Mouse (Mus musculus) lung, postnatal 4 days (tissue): ENCODE results near the gene Uhrf2.
A peak's percentile ranks its signal among the peaks of the same experiment; 100 is the strongest.
"Not testable (repeated sequence)": the region's sequence is repeated elsewhere in the genome, so short reads cannot be mapped to it uniquely, and the experiment has no call there.

Experiments used
- DNase-seq, 2 experiments: peaks; one replicate each; pipeline ENCODE4 v3.0.0; 2021

Uhrf2 gene

DNA sequence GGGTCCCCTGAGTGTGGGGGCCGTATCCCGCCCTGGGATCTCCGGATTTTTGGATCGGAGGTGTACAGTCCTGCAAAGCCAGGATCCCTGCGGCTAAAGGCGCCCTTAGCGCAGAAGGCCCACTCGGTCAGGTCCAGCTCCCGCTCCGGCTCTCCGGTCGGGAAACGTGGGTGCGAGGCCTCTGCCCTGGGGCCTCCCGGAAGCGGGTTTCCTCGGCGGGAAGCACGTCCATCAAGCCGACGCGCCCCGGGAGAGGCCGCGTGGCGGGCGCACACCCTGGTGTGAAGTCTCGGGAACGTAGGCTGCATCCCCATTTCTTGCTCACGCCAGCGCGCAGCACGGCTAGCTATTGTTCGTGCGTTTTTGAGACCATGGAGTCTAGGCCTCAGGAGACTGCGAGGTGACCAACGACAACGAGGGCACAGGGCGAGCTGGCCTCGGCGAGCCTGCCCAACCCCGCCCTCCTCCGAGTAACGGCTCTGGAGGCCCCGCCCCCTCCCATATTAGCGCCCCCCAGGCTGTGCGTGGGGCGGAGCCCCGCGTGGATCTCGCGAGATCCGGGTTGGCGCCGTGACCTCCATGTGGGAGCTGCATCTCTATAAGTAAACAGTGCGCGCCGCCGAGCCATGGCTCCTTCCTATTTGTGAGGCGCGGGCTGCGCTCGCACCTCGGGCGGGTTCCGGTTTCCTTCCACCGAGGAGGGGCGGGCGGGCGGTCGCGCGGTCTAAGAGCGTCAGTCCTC, at the start of gene Uhrf2:
Uhrf2 (plus strand) TSS at position 620 of the 742 bp plus-strand sequence.
- peak; percentile 98 for DNase-seq

DNA sequence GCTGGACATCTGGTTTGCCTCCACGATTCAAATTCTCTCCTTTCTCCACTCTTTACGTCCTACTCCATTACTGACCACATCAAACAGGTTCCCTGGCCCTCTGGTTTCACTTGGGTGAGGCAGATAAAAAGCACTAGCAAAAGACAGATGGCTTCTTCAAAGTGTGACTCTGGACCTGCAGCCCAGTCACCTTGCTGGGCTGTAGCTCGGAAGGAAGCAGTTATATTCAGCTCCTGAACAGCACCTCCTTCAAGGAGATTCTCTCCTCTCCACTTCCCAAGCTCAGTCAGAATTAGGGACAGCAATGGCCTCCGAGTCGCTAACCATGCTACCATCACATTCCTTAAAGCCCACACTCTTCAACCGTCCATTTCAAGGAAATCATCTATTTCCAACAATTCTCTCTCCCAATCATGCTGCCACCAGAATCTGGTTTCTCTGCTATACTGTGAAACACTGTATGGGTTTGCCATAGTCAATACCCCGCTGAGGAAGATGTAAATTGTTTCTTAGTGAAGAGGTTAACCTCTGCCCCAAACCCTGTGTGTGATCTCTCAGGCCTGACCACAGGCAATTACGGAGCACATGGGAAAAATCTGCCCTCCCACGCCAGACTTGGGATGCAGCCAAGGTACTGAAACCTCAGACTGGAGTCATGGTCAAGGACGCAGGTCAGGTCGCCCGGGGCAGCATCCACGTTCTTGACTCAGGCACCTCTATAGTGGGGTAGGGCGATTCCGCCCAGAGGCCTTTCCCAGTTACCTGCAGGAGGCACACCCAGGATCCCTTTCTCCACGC, 45.9 kb upstream of the Uhrf2 start:
- no peak for DNase-seq

DNA sequence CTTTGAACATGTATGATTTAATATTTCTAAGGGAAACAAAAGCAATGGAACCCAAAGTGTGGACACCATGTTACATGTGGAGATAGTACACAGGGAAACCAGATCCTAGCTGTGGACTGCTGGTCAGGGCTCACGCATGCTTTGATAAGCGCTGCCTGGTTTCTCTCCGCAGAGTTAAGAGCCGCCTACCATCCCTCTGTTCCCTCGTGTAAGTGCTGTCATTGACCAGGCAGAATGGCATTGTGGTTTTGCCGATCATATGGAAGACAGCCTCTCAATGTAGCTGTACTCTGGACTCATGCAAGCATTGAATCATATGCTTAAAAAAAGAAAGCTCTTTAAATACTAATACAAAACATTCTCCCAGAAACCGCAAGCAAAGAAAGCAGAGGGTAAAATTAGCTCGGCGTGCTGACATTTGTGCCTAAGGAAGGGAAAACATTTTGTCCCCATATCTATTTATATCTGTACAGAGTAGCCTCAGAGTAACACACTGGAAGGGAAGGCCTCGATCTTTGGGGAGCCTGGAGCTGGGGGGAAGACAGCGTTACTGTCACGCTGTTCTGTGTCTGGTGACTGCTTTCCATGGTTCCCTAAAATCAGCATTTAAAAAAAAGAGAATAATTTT, 43.7 kb upstream of the Uhrf2 start:
- no peak for DNase-seq

DNA sequence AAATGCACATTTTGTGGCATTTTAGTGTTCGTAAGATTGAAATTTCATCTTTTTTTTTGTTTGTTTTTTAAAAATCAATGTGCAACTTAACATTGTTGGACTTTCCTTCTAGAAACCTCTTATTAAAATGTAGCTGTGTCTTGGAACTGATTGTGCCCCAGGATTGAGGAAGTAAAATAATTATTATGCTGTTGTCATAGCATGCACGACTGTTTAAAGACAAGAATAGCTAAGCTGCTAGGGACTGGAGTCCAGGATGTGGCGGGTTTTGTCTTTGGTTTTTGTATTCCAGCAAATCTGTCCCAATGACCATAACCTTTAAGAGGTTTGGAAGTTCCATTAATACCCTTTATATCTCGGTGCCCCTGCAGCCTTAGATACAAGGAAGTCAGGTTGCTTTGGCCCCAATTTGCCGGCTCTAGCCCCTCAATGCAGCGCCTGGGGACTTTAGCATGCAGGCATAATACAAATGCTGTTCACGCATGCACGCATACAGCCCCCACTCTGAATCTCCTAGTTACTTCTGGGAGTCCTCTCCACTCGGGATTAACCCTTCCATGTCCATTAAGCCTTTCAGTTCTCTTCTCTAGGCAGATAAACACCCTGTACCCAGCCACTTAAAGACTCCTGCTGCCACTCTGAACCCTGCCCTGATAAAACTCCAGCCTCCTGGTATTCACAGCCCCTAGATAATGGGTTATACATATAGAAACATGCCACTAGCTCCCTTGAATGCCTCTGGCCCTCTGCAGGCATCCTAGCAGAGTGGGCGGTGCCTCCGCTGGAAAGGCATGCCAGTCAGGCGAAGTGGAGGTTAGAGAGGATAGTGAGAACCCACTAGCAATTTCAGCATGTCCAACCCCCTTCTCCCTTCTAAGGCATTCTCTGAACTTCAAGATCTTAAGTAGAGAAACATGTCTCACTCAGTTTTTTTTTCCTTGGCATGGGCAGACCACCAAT, 29.6 kb upstream of the Uhrf2 start:
- no peak for DNase-seq

DNA sequence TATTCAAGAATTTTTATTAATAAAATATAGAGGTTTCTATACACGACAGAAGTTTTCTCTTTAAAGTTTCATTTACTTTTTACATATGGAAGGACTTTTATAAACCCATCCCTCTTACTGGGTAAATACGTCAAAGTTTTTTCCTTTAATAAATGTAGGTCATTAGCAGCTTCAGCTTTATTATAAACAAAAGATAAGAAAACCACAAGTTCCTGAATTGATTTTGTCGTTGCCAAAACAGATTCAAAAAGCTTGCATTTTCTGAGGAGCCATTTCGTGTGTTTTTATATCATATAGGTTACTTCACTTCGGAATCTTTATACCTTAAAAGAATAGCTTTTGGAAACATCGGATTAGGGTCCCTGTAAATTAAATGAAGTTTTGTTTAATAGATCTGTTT, 28.8 kb upstream of the Uhrf2 start:
- DNase-seq, result no peak

DNA sequence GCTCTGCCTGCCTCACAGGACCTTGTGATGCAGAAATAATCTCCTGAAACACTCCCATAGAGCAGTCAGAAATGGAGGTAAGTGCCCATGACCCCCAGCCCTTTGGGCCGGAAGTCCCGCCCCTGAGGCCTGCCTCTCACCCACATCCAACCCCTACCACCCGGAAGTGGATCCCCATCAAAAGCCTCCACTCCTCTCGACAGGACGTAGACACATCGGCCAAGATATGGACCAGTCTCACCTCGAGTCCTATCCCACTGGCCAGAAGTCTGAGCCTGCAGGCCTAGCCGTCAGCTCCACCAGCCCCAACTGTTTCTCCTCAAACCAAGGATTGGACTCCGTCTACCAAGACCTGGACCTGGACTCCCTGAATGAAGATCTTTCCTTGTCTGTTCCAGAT, 26.7 kb upstream of the Uhrf2 start, which contains the start of gene Trpd52l3:
Trpd52l3 (plus strand) TSS at position 170 of the 400 bp plus-strand sequence.
- no peak for DNase-seq

DNA sequence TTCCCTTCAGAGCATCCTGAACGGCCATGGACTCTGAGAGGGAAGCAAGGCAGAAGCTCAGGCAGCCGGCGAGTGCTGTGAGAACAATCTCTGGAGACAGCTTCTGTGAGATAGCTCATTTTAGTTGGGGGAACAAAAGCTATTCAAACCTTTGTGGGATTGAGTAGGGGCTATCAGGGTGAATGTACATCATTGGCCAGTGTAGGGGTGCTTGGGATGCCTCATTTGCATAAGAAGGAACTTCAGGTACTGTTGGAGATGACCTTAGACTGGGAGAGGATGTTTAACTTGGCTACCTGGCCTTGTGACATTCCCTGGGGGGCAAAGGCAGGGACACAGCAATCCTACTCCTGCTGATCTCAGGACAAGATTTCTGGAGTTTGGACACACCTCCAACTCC, 23.9 kb upstream of the Uhrf2 start:
- no peak for DNase-seq

DNA sequence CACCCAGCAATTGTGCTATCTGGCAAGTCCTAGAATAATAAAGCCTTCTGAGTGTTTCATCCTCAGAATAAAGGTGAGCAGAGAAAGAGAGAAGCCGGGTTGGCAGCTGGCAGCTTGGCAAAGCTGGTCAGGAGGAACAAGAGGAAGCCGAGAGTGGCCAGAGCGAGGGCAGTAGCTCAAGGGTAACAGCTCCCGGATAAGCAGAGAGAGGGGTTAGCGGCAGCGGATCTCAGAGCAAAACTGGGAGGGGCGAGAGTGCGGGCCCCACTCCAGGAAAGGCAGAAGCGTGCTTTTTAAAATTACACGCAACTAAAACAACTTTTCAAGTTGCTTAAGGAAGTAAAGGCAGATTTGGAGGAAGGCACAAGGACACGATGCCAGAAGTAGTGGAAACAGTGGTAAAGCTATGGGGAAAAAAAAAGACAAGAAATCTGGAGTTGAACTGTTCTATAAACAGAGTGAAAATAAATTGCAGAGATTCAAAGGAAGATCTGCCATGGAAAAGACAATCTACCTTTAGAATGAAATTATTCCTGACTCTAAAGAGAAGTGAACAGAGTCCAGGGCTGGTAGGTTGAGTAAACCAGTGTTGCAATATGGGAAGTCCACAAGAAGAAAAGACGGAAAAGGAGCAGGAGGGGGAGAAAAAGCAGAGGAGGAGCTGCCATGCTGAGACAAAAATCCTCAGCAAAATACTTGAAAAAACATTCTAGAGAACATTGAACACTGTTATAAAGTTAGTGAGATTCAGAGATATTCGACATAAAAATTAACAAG, 19.6 kb upstream of the Uhrf2 start:
- DNase-seq, result no peak

DNA sequence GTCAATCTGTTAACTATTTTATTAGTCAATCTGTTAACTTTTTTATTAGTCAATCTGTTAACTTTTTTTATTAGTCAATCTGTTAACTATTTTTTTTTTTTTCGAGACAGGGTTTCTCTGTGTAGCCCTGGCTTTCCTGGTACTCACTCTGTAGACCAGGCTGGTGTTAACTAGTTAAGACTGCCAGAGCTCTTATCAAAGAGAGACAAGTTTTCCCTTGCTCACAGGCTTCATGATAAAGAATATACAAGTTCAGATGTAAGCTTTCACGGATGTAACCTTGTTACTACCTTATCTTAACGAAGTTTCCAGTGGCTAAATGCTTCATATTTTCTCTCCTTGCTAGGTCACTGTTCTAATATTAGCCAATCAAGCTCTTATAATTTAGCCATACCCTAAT, 16.0 kb upstream of the Uhrf2 start:
- no peak for DNase-seq

DNA sequence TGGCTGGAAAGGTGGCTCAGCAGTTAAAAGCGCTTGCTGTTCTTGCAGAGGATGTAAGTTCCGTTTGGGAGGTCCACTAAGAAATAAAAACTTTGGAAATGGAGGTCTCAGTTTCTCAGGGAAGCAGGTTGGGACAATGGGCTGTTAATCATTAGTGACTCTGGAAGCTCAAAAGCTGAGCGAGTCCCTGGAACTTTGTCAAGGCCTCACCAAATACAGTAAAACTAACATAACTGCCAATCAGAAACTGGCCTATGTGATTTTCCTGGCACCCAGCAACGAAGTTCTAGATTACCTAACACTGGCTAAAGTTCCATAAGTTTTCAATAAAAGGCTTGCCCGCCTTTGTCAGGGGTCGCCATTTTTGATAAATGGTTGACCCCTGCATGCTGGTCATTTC, 14.2 kb upstream of the Uhrf2 start:
- no peak for DNase-seq

DNA sequence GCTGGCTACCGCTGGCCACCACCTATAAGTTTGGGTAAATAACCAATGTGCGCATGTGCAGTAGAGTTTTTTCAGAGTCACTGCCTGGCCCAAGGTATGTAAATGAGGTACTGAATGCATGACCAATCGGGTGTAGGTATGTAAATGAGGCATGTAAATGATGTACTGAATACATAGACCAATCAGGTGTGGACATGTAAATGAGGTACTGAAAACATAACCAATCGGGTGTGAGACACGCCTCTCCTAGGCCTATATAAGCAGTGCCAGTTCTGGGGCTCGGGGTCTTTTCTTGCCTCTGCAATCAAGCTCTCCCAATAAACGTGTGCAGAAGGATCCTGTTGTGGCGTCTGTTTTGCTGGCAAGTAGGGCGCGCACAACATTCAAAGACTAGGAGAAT, 6.9 kb upstream of the Uhrf2 start:
- DNase-seq, result not testable (repeated sequence)

DNA sequence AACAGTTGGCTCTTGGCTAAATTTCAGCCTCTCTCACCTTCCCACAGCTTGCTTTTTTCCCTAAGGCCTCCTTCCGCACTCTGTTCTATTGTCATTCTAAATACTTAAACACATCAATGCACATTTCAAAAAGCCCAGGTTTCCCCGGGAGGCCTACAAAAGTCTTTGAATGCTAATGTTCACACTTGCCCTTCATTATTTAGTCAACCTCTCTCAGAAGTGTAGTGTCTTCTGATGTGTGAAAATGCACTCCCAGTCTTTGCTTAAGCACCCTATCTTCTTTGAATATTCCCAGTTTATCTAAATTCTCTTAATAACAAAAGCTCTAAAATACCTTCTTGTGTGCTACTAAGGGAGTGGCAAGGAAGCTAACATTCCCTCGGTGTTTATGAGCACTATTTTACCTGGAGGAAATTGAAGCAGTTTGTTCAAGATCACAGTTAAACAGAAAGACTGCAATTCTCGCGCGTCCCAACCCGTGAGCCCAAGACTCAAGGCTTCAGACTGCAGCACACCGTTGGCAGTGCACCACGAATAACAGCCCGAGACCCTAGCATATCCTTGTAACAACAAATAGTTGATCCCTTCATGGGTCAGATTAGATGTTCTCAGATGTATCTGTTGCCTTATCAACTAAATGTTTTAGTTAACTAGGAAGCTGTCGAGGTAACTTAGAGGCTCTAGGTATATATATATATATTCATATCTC, 1.2 kb upstream of the Uhrf2 start:
- DNase-seq, result no peak

DNA sequence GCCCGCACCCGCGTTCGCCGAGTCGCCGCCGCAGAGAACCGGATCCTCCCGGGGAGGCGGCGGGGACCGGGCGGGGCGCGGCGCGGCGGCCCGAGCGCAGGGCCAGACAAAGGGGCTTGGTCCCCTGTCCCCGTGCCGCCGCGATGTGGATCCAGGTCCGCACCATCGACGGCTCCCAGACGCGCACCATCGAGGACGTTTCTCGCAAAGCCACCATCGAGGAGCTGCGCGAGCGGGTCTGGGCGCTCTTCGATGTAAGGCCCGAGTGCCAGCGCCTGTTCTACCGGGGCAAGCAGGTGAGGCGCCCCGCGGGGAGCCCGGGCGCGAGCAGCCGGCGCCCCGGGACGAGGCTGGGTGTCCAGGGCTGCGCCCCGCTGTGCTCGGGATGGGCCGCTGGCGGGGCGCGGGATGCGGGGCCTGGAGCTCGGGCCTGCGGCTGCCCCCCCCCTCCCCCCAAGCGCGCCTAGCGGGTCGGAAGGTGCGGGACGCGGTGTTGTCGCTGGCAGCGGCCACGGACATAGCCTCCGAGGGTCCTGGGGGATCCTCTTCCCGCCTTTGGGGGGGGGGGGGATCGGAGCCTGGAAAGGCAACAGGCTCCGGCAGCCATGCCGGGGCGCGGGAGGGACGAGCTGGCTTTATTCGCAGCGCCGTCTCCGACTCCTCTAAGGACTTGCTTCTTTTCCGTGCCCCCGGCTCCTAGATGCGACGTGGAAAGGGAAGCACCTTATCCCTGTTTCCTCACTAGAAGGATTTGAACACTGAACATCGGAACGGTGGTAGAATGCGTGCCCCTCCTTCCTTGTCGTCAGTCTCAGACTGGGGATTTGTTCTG, 539 bp downstream of the Uhrf2 start:
- peak in 1 of 2 experiments; percentile 14 for DNase-seq

DNA sequence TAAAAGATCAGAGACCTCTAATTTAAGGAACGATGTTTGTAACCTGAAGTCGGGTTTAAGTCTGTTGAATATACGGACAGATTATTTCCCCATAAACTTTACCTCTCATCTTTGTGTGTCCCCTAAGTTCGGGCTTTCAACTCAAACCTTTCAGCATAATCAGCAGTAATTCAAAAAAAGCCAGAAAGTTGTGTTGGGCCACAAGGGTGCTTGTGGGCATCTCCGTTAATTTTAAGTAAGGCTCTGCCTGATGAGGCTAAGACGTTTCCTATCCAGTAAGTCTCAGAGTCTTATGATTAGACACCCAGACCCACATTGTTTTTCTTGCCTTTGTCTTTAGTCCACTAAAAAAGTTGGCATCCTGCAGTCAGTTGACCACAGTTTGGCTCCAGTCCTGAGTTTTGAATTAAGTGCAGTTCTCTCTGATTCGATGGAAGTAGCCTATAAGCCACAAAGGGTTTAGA, 1.2 kb downstream of the Uhrf2 start:
- DNase-seq, result peak in 1 of 2 experiments; percentile 8

DNA sequence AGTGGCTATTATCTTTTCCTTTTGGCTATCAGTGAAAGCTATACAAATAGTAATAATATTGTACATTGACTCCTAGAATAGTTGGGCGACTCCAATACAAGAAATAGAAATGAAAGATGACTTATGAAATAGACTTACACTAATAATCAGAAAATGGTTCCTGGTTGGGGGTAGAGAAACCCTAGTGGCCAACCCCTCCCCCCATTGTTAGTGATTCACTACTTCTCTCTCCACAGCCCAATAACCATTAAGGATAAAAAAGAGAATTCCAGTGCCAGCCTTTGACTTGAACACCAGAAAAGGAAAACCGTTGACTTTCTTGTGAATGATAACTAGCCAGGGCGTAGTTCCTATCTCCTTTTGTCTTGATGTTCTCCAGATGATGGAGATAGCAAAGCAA, 1.9 kb downstream of the Uhrf2 start:
- no peak for DNase-seq

DNA sequence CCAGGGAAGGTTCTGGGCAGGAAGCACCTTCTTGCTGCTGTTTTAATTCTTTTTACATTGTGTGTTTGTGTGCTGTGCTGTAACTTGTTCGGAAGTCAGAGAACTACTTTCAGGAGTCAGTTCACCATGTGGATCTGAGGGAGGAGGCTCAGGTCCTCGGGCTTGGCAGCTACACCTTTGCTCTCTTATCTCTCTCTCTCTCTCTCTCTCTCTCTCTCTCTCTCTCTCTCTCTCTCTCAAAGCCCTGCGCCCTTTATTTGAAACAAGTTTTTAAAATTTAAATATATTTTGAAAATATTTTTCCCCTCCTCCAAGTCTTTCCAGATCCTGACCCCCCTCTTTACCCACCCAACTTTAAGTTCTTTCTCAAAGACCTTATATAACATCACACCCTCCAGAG, 5.0 kb downstream of the Uhrf2 start:
- DNase-seq, result no peak

DNA sequence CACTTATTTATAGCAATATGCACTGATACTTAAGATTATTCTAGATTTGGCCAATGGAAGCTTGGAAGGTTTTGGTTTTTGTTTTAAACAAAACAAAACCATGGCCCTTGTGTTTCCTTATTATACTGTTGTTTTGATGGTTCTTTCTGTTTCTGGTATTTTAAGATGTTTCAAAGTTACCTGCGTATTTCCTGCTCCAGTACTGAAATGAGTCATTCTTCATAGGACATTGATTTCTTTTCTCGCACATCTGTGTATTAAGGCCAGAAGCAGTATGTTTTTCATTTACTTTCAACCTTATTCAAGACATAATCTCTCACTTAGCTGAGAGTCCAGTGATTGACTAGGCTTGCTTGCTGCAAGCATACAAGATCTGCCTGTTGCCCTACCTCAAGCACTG, 13.4 kb downstream of the Uhrf2 start:
- DNase-seq, result no peak

DNA sequence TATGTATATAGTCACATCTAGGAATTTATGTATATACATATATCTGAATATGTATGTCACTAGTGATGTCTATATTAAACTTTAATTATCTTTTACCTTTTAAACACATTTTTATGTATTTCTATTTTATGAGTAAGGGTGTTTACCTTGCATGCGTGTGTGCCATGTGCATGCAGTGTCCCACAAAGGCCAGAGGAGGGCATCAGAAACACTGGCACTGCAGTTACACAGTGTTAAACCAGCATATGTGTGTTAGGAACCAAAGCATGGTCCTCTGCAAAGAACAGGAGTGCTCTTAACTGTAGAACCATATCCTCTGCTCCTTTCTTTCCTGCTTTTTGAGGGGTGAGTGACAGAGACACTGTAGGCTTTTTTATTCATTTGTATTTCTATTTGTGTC, 14.3 kb downstream of the Uhrf2 start:
- no peak for DNase-seq

DNA sequence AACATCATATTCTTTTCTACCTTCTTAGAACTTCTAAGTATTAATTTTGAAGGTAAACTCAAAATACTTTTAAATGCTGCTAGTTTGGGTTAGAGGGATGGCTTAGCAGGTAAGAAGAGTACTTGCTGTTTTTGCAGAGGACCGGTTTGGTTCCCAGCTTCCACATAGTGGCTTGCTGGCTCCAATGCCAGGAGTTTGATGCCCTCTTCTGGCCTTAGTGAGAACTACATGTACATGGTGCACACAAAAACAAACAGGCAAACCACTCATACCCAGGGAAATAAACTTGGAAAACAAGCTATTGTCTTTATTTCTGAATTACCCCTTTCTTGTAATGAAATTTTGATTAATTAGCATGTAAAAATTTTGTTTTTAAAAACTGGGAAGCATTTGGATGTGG, 15.5 kb downstream of the Uhrf2 start:
- no peak for DNase-seq

DNA sequence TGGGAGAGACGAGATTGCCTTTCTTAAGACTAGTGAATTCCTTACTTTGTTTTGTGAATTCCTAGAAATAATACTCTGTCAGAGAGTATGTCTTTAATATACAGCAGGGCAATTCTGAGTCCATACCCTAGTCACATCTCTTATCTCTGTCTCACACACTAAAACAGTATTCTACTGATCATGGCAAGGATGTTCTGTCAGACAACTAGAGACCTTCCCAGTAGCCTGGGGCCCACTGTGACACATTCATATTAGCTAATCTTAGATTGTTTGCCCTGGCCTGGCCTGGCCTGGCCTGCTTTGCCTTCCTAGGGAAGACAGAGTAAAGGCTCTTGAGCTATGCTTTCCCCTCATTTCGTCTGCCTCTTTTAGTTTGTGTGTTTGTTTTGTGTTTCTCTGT, 20.3 kb downstream of the Uhrf2 start:
- DNase-seq, result no peak
